Mouse (Mus musculus) myocyte (in vitro differentiated cells): ENCODE data around the gene Tmem131l.

Experiments used
- MAX ChIP-seq: IDR thresholded peaks from one replicate; pipeline ENCODE4 v1.6.1; 2011; ENCODE audit warnings: low read depth, mild to moderate bottlenecking, control low read depth
- POLR2A ChIP-seq: IDR thresholded peaks from one replicate; pipeline ENCODE4 v1.6.1; 2011; ENCODE audit warnings: low read depth, mild to moderate bottlenecking, control low read depth, moderate library complexity; ENCODE audit not compliant: insufficient read length
- POLR2AphosphoS2 ChIP-seq: IDR thresholded peaks from one replicate; pipeline ENCODE4 v1.6.1; 2011; ENCODE audit warnings: low read depth, control low read depth; ENCODE audit not compliant: insufficient read length
- TCF12 ChIP-seq: IDR thresholded peaks from one replicate; pipeline ENCODE4 v1.6.1; 2011; ENCODE audit warnings: mild to moderate bottlenecking, control low read depth; ENCODE audit not compliant: poor library complexity, insufficient read depth, severe bottlenecking

DNA sequence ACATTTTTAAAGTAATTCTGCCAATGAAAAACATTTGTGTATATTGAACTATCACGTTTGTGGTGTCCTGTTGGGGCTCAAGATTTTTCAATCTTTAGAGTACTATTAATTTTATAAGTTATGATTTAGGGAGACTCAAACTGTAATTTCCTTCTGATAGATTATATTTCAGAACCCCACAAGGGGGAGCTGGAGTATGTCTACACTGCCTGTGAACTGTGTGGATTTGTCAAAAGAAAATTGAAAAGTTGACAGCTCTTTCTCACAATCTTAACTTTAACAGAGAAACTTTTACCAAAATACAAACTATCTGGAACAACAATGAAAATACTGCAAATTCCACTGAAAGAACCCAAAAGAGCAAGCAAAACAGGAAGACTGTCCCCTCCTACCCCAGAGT lies 93.1 kb downstream of the Tmem131l start:
- TF ChIP-seq POLR2AphosphoS2: no peak
- TF ChIP-seq POLR2A: no peak
- no peak for TF ChIP-seq MAX
- TF ChIP-seq TCF12: no peak
